Mouse (Mus musculus) lung, embryonic 14.5 days (tissue): ENCODE measurements around the gene Fyn. TPM values are rescaled to one million over a fixed set of nuclear protein-coding genes. Genes with fewer than 3 reads are reported as not detected.
A peak's percentile ranks its signal among the peaks of the same experiment; 100 is the strongest.

Experiments
- ATAC-seq: fragments of 200-750 bp; cut with Nextera tagmentation; 2 replicates; pipeline ENCODE4 v1.8.0; 2017; ENCODE audit warnings: mild to moderate bottlenecking, moderate TSS enrichment, moderate library complexity; ENCODE audit not compliant: insufficient read depth
- DNase-seq: peaks from one replicate; pipeline ENCODE4 v3.0.0-alpha.2; 2015
- H3K27ac ChIP-seq: fragments of 300-500 bp; sonication (generic); 2 replicates; pipeline ENCODE4 v1.5.1; 2014; ENCODE audit warnings: low read depth, mild to moderate bottlenecking, moderate library complexity
- H3K27me3 ChIP-seq: fragments of 300-500 bp; sonication (generic); 2 replicates; pipeline ENCODE4 v1.6.1; 2014; ENCODE audit warnings: low read length, control low read depth; ENCODE audit not compliant: insufficient read depth
- H3K36me3 ChIP-seq: fragments of 300-500 bp; sonication (generic); 2 replicates; pipeline ENCODE4 v1.6.1; 2014; ENCODE audit warnings: control low read depth; ENCODE audit not compliant: insufficient read depth
- H3K4me1 ChIP-seq: fragments of 300-500 bp; sonication (generic); 2 replicates; pipeline ENCODE4 v1.6.1; 2014; ENCODE audit warnings: antibody characterized with exemption, control low read depth; ENCODE audit not compliant: insufficient read depth
- H3K4me2 ChIP-seq: fragments of 300-500 bp; sonication (generic); 2 replicates; pipeline ENCODE4 v1.6.1; 2014; ENCODE audit warnings: mild to moderate bottlenecking
- H3K4me3 ChIP-seq: fragments of 300-500 bp; sonication (generic); 2 replicates; pipeline ENCODE4 v1.5.1; 2014; ENCODE audit warnings: low read depth, low read length
- H3K9ac ChIP-seq: fragments of 300-500 bp; sonication (generic); 2 replicates; pipeline ENCODE4 v1.6.1; 2014
- H3K9me3 ChIP-seq: fragments of 300-500 bp; sonication (generic); 2 replicates; pipeline ENCODE4 v1.6.1; 2016; ENCODE audit warnings: low read depth, low read length, control low read depth
- CTCF ChIP-seq: IDR thresholded peaks from 2 replicates; pipeline ENCODE4 v1.5.1; 2016; ENCODE audit warnings: antibody characterized with exemption, low read depth
- WGBS: fragments of 180-500 bp; shearing (Covaris S2); extraction: QIAGEN DNeasy Blood & Tissue Kit; methylation state at CpG from one replicate; pipeline ENCODE4 v1.1.7; 2014; 5-methylcytosine and 5-hydroxymethylcytosine counted together
- polyA plus RNA-seq: library from polyadenylated mRNA; unstranded; fragments of >200 nt; fragmentation: Nextera tagmentation; extraction: Ambion mirVana; gene quantifications from 2 replicates; pipeline ENCODE4 v1.2.1, GENCODE M21; 2014

The Fyn gene
- polyA plus RNA-seq, 1 experiment from 2014 or later = 30.3 TPM

DNA sequence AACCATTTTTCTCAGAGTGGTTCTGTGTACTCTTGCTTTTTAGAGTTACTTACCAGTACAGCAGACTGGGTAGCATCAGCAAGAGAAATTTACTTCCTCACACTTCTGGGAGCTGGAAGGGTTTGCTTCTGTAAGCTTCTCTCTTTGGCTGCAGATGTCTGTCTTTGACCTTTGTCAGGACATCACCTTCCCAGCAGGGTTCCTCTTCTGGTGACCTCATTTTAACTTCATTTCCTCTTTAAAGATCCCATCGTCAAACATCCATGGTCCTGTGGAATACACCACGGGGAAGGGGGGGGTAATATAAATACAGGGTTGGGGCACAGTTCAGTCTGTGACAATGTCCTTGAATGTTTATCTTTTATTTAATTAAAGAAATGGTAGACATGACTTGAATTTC is 74.5 kb downstream of the Fyn start:
- Histone ChIP-seq H3K27ac (no peak overlapping the region), H3K4me2 (no peak overlapping the region), H3K27me3 (no peaks in the 10 kb centered on the region), H3K4me3 (no peak overlapping the region), H3K9ac (no peak overlapping the region), H3K4me1 (no peaks in the 10 kb centered on the region), H3K9me3 (no peaks in the 10 kb centered on the region), H3K36me3 (no peaks in the 10 kb centered on the region)
- ATAC-seq = no peak
- WGBS = 38% methylated on average over 2 of the region's 2 CpGs
- TF ChIP-seq CTCF = no peak
- DNase-seq = no peak

GRCm38 (mm10) chr10:39443947-39444346 is 75.3 kb downstream of the Fyn start:
- no peak overlapping the region for H3K4me2 ChIP-seq
- no peak overlapping the region for H3K9ac ChIP-seq
- ATAC-seq (no peak), DNase-seq (peak; percentile 40)
- TF ChIP-seq CTCF = peak; percentile 35; the same call in 1 of the 2 replicates
- no peaks in the 10 kb centered on the region for H3K27me3 ChIP-seq
- H3K27ac ChIP-seq = no peak overlapping the region
- H3K4me1 ChIP-seq = no peaks in the 10 kb centered on the region
- H3K36me3 ChIP-seq = no peaks in the 10 kb centered on the region
- H3K4me3 ChIP-seq = no peak overlapping the region
- no peaks in the 10 kb centered on the region for H3K9me3 ChIP-seq

GRCm38 (mm10) chr10:39445870-39446269 is 77.2 kb downstream of the Fyn start:
- ATAC-seq (no peak), DNase-seq (no peak)
- TF ChIP-seq CTCF = no peak
- Histone ChIP-seq H3K27me3 (no peaks in the 10 kb centered on the region), H3K4me3 (no peak overlapping the region), H3K9ac (no peak overlapping the region), H3K36me3 (no peaks in the 10 kb centered on the region), H3K9me3 (no peaks in the 10 kb centered on the region), H3K27ac (no peak overlapping the region), H3K4me2 (no peak overlapping the region), H3K4me1 (0 out of 2 replicates have a peak, but pooled peaks cover 4% of the 10 kb centered on the region)
- WGBS = 82% methylated on average over 11 of the region's 11 CpGs

- no peak for TF ChIP-seq CTCF
Measured at GRCm38 (mm10) chr10:39446706-39447105, 78.1 kb downstream of the Fyn start.

DNA sequence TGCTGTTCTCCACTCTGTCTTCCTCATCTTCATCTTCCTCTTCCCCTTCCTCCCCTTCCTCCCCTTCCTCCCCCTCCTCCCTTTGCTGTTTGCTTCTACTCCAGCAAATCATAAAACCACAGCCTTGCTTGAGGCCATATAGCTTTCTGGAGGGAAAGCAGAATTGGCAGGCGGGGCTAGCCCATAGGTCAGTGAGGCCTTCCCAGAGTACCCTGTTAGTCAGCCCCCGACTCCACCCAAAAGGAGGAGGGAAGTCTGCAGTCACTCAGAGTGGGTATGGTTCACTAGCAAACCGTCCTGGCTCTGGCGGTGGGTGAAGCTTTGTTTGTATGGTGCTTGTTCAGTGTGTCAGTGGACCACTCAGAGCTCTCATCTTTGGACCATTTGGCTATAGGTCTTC is 80.5 kb downstream of the Fyn start:
- DNase-seq (no peak), ATAC-seq (no peak)
- Histone ChIP-seq H3K4me1 (0 out of 2 replicates have a peak, but pooled peaks cover 4% of the 10 kb centered on the region), H3K9me3 (no peaks in the 10 kb centered on the region), H3K4me2 (no peak overlapping the region), H3K27me3 (no peaks in the 10 kb centered on the region), H3K9ac (no peak overlapping the region), H3K36me3 (no peaks in the 10 kb centered on the region), H3K27ac (peak overlapping the region; percentile 24; the same call in 1 of the 2 replicates), H3K4me3 (no peak overlapping the region)
- no peak for TF ChIP-seq CTCF
- WGBS = 53% methylated on average over 4 of the region's 4 CpGs

More at GRCm38 (mm10) chr10:39446706-39447105, 78.1 kb downstream of the Fyn start:
- no peak for DNase-seq
- Histone ChIP-seq H3K4me1 (0 out of 2 replicates have a peak, but pooled peaks cover 4% of the 10 kb centered on the region), H3K27me3 (no peaks in the 10 kb centered on the region), H3K36me3 (no peaks in the 10 kb centered on the region), H3K9me3 (no peaks in the 10 kb centered on the region), H3K4me2 (no peak overlapping the region), H3K4me3 (no peak overlapping the region), H3K27ac (no peak overlapping the region), H3K9ac (no peak overlapping the region)
- ATAC-seq = no peak
- WGBS = 89% methylated on average over 5 of the region's 5 CpGs

GRCm38 (mm10) chr10:39450356-39450755 is 81.7 kb downstream of the Fyn start:
- ATAC-seq (no peak), DNase-seq (no peak)
- 57% methylated on average over 8 of the region's 8 CpGs for WGBS
- Histone ChIP-seq H3K27ac (peak overlapping the region; percentile 84), H3K4me1 (0 out of 2 replicates have a peak, but pooled peaks cover 4% of the 10 kb centered on the region), H3K27me3 (no peaks in the 10 kb centered on the region), H3K4me2 (no peak overlapping the region), H3K9me3 (no peaks in the 10 kb centered on the region), H3K4me3 (no peak overlapping the region), H3K36me3 (no peaks in the 10 kb centered on the region), H3K9ac (no peak overlapping the region)
- no peak for TF ChIP-seq CTCF

GRCm38 (mm10) chr10:39451065-39451464 is 82.4 kb downstream of the Fyn start:
- no peaks in the 10 kb centered on the region for H3K9me3 ChIP-seq
- 0 out of 2 replicates have a peak, but pooled peaks cover 4% of the 10 kb centered on the region for H3K4me1 ChIP-seq
- peak; percentile 69 for DNase-seq
- no peak overlapping the region for H3K9ac ChIP-seq
- no peak overlapping the region for H3K4me3 ChIP-seq
- peak; percentile 69; the same call in 1 of the 2 replicates for ATAC-seq
- TF ChIP-seq CTCF = no peak
- no peaks in the 10 kb centered on the region for H3K27me3 ChIP-seq
- no peak overlapping the region for H3K4me2 ChIP-seq
- WGBS = 49% methylated on average over 6 of the region's 6 CpGs
- no peaks in the 10 kb centered on the region for H3K36me3 ChIP-seq
- H3K27ac ChIP-seq = peak overlapping the region; percentile 73
